Mouse (Mus musculus): ENCODE measurements around the gene Rps8.

The Rps8 gene

DNA sequence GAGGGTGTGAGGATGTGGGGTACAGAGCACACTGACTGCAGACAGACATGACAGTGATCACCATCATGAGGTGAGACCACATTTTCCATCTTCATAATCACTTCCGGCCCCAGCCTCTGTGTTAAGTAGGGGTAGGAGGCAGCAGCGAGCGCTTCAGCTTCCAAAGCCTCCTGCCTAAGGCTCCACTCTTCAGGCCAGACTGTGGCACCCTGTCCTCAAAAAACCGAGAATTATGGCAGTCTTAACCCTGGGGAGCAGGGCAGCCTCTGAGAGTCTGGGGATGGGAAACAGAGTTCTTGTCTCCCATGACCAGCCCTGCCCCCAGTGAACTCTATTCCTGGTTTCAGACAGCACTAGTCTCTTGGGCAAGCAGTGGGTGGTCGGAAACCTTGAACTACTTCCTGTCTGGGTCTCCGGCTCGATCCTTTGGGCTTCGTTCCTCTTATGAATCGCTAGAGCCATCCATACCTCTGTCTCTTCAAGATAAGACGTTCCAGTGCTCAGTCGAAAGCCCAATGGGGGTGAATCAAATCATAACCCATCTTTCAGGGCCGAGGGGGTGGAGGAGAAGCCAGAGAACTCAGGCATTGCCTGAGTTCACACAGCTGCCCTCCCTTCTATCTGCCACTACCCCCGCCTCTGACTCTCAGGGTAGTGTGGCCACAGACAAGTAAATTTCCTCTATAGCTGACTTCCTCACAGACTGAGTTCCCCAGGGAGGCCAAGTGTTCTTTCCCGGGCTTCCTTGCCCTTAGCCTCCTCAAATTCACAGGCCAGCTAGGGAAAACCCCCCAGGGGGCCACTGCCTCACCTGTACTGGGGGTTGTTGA lies 31.3 kb downstream of the Rps8 start:
- no peak for DNase-seq (ENCODE audit: low read depth)

DNA sequence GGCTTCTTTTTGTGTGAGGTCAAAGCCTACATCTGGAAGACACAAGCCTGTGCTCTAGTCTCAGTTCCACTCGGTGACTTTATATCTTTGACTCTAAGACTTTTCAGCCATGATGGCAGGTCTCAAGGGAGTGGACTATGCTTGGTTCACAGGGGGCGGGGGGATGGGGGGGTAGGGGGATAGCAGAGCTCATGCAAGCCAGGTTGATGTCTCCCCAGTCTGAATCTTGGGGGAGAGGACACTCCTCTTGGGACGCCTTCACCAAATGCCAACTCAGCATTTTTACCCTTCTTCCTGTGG lies 31.9 kb downstream of the Rps8 start:
- no peak for DNase-seq (ENCODE audit: low read depth)

DNA sequence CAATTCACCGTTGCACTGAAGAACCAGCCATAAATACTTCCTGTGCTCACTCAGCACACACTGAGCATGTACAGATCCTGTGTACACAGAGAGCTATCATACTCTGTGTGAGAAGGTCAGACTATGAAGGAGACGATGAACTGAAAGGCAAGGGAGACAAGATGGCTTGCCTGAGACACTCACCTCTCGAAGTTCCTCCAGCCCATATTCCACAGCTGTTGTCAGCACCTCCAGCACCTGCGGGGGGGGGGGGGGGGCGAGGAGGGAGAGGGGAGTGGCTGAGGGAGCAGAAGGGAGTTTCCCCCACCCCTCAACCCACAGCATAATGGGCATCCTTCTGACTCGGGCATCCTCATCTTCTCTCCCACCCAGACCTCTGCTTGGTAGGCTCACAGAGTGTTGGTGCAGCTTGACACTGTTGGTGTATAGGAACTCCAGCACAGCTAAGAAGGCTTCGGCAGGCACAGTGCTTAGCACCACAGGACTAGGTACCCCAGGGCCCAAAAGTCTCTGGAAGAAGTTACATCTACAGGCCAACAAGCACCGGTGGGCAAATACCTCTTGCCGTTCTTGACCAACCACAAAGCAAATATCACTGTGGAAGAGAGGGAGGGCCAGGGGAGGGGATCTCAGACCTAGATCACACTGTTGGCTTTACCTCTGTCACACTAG lies 32.4 kb downstream of the Rps8 start:
- DNase-seq (ENCODE audit: low read depth), result no peak

DNA sequence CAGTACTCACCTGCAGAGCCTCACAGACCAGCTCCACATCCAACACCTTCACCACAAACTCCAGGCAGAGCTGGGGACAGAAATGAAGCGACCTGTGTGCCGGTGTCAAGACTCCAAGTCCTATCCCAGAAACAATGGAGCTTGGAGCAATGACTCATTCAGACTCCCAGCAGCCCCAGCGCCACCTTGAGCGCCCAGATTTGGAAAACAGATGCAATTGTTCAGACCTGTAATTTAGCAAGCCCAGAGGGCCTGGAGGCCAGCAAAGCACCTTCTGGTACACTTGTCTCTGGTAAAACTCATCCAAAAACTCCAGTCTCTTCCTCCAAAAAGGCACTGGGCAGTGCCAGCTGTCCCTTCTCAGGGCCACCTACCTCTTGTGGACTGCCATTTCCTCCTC lies 33.8 kb downstream of the Rps8 start:
- DNase-seq (ENCODE audit: low read depth), result no peak

DNA sequence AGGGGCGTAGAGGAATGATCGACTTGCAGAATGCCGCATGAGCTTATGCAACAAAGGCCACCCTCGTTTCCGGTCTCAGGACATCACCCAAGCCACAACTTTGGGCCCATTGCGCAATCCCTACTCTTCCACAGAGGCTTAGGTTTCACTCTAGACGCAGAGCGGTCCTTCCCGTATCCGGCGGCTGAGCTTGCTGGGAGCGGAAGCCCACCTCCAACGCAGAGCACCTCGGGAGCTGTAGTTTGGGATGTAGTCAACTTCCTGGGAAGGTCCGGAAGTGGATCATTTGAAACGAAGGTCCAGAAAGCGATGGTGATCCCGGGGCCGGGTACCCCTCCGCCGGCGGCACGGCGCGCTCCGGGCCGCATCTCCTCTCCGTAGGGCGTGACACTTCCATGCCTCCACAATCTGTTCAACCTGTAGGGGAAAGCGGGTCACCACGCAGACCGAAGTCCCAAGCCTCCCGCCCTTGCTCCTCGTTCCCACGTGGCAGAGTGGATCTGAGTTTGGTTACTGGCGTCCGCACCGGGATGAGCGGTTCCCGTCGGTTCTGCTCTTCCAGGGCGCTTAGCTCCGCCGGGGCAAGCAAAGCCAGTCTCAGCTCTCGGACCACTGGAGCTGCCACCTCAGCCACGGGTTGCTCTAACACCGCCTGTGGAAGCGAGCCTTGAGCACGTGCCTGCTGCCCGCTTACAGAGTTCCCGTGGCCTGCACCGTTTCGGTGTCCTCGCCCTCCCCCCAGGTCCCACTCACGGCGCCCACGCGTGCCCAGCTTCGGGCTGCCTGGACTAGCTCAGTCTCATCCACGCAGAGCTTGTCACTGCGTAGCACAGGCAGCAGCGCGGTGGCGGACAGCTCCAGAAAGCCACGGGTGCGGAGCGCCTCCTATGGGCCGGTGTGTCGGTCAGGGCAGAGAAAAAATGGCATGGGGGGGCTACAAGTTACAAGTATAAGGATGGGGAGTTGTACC lies 35.3 kb downstream of the Rps8 start:
- DNase-seq (ENCODE audit: low read depth), result peak; percentile 95

DNA sequence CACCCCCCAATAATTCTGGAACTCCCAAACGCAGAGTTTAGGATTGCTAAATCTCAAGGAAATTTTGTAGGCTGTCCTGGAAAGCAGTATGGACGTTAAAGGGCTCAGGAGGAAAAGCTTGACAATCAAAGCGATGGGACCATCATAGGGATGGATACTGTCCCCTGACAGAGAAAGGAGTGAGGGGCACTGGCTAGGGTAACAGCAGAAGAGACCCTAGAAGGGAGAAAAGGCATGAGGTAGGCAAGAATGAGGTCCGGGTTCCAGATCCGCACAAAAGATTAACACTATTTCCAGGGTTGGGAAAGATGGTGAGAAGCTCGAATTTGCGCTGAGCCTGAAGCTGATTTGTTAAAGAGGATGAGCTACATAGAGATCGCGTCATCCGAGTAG lies 36.0 kb downstream of the Rps8 start:
- no peak for DNase-seq (ENCODE audit: low read depth)

DNA sequence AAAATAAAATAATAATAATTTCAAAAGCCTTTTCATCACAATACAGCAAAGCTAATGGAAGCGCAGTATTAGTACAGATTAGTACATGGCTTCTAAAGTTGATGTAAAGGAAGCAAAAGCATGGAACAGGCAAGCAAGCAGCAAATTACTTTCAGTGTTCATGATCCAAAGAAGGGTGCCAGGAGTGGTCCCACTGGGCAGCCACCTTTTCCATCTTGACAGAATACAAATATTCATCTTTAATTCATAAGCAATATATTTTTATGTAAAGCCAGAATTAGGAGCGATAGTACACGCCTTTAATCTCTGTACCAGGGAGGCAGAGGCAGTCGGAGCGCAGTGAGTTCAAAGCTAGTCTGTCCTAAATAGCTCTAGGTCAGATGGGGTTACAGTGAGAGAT lies 36.4 kb downstream of the Rps8 start:
- no peak for DNase-seq (ENCODE audit: low read depth)

DNA sequence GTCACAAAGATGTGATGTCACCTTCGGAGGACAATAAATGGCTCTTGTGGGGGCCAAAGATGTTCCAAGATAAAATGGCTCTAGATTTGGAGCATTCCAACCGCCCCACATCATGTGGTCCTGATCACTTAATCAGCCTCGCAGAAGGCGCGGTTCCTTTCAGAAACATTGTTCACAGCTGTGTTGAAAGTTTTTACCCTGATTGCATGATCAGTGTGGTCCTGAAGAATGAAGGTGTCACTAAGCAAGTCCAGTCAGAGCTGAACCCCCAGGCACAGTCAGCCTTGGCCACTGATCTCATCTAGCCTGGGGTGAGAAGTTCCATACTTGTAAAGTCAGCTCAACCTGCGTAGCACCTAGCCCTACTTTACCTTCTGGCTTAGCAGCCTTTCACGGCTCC lies 38.1 kb downstream of the Rps8 start:
- no peak for DNase-seq (ENCODE audit: low read depth)

DNA sequence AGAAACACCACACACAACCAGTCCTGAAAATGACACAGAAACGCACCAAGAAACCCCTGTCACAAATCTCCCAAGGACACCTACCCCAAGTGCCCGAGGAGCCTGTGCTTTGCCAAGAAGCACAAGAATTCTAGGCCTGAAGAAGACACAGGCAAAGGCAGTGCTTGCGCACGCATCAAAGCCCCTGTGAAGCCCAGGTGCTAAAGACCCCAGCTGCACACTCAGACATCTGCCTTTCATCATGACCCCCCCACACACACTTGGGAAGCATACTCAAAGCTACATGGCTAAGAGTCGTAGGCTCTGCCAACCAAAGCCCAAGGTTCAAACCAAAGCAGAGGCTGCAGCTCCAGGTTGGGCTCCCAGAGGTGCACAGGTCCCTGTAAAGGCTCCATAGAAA lies 40.5 kb downstream of the Rps8 start:
- DNase-seq (ENCODE audit: low read depth), result no peak

DNA sequence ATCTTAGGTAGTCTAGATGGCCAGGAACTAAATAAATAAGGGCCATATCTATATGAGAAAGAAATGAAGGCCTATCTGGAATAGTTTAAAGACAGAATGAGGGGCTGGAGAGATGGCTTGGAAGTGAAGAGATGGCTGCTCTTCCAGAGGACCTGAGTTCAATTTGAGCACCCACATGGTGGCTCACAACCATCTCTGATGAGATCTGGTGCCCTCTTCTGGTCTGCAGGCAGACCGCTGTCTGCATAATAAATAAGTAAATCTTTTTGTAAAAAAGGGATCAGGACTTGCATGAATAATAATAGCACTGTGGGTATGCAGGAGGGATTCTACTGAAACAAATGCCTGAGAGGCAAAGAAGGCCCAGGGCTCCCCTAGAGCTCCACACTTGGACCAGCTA lies 42.8 kb downstream of the Rps8 start:
- DNase-seq (ENCODE audit: low read depth), result no peak

DNA sequence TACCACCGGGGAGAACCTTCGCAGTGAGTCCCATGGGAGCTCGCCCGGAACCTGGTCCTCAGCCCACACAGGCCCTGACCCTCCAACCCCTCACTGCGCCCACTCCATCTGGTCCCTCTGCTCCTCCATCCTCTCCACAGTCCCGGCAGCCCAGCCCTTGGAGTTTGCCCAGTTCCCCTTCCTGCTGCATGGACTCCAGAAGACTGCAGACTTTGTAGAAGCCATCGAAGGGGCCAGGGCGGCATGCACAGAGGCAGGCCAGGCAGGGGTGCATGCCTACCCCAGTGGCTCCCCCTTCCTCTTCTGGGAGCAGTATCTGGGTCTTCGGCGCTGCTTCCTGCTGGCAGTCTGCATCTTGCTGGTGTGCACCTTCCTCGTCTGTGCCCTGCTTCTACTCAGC lies 45.1 kb downstream of the Rps8 start:
- DNase-seq (ENCODE audit: low read depth), result no peak

DNA sequence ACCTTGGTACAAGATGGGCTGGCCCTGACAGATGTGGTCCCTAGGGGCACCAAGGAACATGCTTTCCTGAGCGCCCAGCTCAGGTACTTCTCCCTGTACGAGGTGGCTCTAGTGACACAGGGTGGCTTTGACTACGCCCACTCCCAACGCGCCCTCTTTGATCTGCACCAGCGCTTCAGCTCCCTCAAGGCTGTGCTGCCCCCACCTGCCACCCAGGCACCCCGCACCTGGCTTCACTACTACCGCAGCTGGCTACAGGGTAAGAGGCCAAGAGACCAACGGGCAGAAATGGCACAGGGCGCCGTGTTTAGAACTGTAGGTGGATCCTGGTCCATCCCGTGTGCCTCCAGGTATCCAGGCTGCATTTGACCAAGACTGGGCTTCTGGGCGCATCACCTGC lies 45.8 kb downstream of the Rps8 start:
- no peak for DNase-seq (ENCODE audit: low read depth)

DNA sequence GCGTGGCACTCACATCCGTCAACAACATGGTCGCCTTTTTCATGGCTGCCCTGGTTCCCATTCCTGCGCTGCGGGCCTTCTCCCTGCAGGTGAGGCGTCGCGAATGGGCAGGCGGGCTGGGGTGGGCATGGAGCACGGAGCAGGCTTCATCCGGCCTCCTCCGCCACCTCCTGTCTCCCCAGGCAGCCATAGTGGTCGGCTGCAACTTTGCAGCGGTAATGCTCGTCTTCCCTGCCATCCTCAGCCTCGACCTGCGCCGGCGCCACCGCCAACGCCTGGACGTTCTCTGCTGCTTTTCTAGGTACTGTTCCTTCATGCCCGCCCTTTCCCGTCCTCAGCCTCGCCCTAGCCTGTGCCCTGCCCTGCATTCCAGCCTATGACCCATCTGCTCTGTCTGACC lies 46.7 kb downstream of the Rps8 start:
- DNase-seq (ENCODE audit: low read depth), result no peak

DNA sequence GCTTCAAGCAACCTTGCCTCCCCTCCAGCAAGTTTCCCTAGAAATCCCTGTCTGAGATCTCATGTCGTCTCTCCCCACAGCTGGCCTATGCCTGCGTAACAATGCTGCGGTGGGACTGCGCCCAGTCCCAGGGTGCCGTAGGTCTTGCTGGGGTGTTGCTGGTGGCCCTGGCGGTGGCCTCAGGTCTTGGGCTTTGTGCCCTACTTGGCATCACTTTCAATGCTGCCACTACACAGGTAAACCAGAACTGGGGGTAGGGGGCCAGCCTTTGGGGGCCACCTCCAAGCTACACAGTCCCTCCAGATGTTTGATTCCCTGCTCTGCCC lies 47.6 kb downstream of the Rps8 start:
- no peak for DNase-seq (ENCODE audit: low read depth)

DNA sequence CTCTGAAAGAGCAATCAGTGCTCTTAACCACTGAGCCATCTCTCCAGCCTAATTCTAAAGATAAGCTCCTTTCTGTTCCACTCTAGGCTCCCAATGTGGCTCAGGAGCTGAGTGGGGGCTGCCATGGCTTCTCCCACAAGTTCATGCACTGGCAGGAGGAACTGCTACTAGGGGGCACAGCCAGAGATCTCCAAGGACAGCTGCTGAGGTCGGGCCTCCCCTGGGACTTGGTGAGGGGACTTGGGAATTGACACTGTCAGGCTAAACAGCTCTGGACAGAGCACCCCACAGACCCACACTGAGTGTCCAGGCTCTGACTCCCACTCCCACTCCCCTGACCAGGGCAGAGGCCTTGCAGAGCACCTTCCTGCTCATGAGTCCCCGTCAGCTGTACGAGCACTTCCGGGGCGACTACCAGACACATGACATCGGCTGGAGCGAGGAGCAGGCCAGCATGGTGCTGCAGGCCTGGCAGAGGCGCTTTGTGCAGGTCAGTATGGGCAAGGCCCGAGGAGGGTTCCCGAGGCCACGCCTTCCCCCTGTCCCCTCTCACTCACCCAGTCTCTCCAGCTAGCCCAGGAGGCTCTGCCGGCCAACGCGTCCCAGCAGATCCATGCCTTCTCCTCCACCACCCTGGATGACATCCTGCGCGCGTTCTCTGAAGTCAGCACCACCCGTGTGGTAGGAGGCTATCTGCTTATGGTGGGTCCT lies 48.1 kb downstream of the Rps8 start:
- DNase-seq (ENCODE audit: low read depth), result no peak

DNA sequence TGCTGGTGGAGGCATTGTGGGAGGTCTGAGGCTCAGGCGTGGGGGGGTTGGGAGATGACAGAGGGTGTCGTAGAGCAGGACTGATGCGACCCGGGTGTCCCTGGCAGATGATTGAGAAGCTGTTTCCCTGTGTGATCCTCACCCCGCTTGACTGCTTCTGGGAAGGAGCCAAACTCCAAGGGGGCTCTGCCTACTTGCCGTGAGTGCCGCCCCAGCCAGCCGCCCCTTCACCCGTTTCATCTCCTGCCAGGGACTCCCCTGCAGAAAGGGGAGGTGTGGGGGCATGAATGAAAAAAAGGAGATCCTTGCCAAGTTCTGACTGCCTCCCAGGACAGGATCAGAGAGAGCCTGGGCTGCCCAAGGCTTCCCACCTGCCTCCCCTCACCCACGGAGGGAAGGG lies 50.9 kb downstream of the Rps8 start:
- DNase-seq (ENCODE audit: low read depth), result no peak

DNA sequence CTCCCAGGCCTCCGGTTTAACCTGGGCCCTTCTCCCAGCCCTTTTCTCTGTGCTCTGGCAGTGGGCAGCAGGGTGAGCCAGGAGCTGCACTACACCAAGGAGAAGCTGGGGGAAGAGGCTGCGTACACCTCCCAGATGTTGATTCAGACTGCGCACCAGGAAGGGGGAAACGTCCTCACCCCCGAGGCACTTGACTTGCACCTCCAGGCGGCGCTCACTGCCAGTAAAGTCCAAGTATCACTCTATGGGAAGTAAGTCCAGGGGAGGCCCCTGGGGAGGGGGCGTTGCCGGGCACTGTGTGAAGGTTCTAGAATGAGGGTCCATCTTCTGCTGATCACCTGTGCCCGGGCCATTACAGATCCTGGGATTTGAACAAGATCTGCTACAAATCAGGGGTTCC lies 51.4 kb downstream of the Rps8 start:
- DNase-seq (ENCODE audit: low read depth), result no peak

Measured in fibroblast of lung, adult 2 months (primary cell).